Mouse (Mus musculus) bone marrow macrophage, adult 2 months (primary cell): ENCODE results near the gene Svep1.

Source experiments
- CTCF ChIP-seq: IDR thresholded peaks from 2 replicates; pipeline ENCODE4 v1.5.1; 2012; ENCODE audit warnings: low read depth, mild to moderate bottlenecking, low read length, moderate library complexity
- POLR2A ChIP-seq: IDR thresholded peaks from 2 replicates; pipeline ENCODE4 v1.6.1; 2012; ENCODE audit warnings: mild to moderate bottlenecking, low read depth, low read length, borderline replicate concordance

GRCm38 (mm10) chr4:58133610-58134309 lies 72.9 kb downstream of the Svep1 start:
- no peak for TF ChIP-seq POLR2A
- TF ChIP-seq CTCF: no peak
